ENCODE assay signal across 13 mouse cellular contexts in the genomic region with DNA sequence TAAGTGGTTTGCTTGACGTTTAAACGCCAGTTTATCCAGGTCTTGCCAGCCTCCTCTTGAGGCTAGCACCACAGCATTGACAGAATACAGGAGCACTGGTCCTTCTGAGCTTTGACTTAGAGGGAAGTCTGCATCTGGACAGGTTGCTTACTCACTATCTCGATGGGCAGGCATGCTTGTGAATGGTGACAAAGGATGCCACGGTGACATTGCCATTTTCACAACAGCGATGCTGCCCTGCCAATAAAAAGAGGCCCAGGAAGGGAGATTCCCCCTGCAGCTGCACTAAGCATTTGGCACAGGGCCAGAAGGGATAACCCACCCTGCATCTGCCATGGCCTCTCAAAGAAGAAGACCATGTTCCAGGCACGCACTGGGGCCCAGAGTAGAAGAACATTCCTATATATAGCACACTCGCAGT. TPM values are rescaled to one million over a fixed set of nuclear protein-coding genes. Genes with fewer than 3 reads are reported as not detected.
DNase-seq lines count a peak whose midpoint lies in the region; ATAC-seq and TF ChIP-seq lines count a peak whose summit lies in the region.
"Had no signal": no experiment of that assay in that cellular context is flagged by ENCODE, and none has a peak within 500 bp of the region (broad histone marks: within the 10 kb centered on the region; RNA-seq: fewer than 3 reads in every experiment).

No protein-coding gene starts in this region.

- no peak for ATAC-seq in liver, postnatal 0 days
- ATAC-seq in heart, embryonic 14.5 days (ENCODE audit: insufficient number of reproducible peaks, insufficient read depth, low FRiP score, low read depth), result peak; percentile 45
- peak; percentile 65 for ATAC-seq in limb, embryonic 14.5 days (ENCODE audit: low FRiP score, low read depth)
- ATAC-seq in inflammation-experienced regulatory T-cells, adult 6 months, result no peak
- ATAC-seq: midbrain, embryonic 13.5 days had no signal

- 47% methylated on average over 7 of the region's 7 CpGs for WGBS in liver, postnatal 0 days (ENCODE audit: insufficient replicate concordance)
- WGBS in heart, embryonic 14.5 days, result 20% methylated on average over 7 of the region's 7 CpGs
- WGBS in limb, embryonic 14.5 days, result 63% methylated on average over 7 of the region's 7 CpGs

- no peak overlapping the region for H3K4me3 ChIP-seq in liver, postnatal 0 days (ENCODE audit: low read depth, low read length)
- no peak overlapping the region for H3K4me3 ChIP-seq in heart, embryonic 14.5 days (ENCODE audit: control insufficient read depth in 1 of 2, insufficient read depth in 1 of 2, low read depth in 1 of 2, low read length in 2 of 2)
- H3K4me3 ChIP-seq in limb, embryonic 14.5 days (replicated peaks; ENCODE audit: low read length), result no peak overlapping the region
- H3K4me3 ChIP-seq: midbrain, embryonic 13.5 days; stomach, embryonic 15.5 days had no signal

- no peak overlapping the region for H3K4me2 ChIP-seq in liver, postnatal 0 days (ENCODE audit: low read depth, low read length)
- H3K4me2 ChIP-seq in heart, embryonic 14.5 days (ENCODE audit: low read length), result peak overlapping the region; percentile 37
- H3K4me2 ChIP-seq in limb, embryonic 14.5 days (replicated peaks; ENCODE audit: low read depth, low read length, severe bottlenecking), result no peak overlapping the region
- H3K4me2 ChIP-seq: midbrain, embryonic 13.5 days; stomach, embryonic 15.5 days had no signal

- no peak for TF ChIP-seq EP300 in liver, postnatal 0 days (IDR thresholded peaks at IDR 0.05; ENCODE audit: low read depth)

- no peaks in the 10 kb centered on the region for H3K4me1 ChIP-seq in liver, postnatal 0 days (ENCODE audit: insufficient read depth)
- peaks cover 11 to 30% of the 10 kb centered on the region in 2 experiments; a peak in 3 of 4 replicates for H3K4me1 ChIP-seq in heart, embryonic 14.5 days (ENCODE audit: control insufficient read depth in 2 of 2, insufficient read depth in 2 of 2, low read length in 2 of 2)
- no peaks in the 10 kb centered on the region; the same call in 1 of the 2 replicates for H3K4me1 ChIP-seq in limb, embryonic 14.5 days (ENCODE audit: control insufficient read depth, insufficient read depth, low read length)
- H3K4me1 ChIP-seq: stomach, embryonic 15.5 days had no signal

- no peak for TF ChIP-seq POLR2A in limb, embryonic 14.5 days (IDR thresholded peaks at IDR 0.05; ENCODE audit: borderline replicate concordance, extremely low read depth, insufficient read depth, insufficient read length)

- no peaks in the 10 kb centered on the region for H3K27me3 ChIP-seq in liver, postnatal 0 days (ENCODE audit: insufficient read depth, low read length)
- H3K27me3 ChIP-seq in heart, embryonic 14.5 days (ENCODE audit: control insufficient read depth, insufficient read depth, low read length), result no peaks in the 10 kb centered on the region
- H3K27me3 ChIP-seq in limb, embryonic 14.5 days (ENCODE audit: control insufficient read depth, insufficient read depth, low read length), result no peaks in the 10 kb centered on the region
- H3K27me3 ChIP-seq: midbrain, embryonic 13.5 days; stomach, embryonic 15.5 days had no signal

- no peaks in the 10 kb centered on the region for H3K9me3 ChIP-seq in liver, postnatal 0 days (ENCODE audit: low read length)
- H3K9me3 ChIP-seq in heart, embryonic 14.5 days (ENCODE audit: control insufficient read depth, low read length), result no peaks in the 10 kb centered on the region; the same call in 1 of the 2 replicates
- H3K9me3 ChIP-seq in limb, embryonic 14.5 days (ENCODE audit: control insufficient read depth, low read length), result no peaks in the 10 kb centered on the region
- H3K9me3 ChIP-seq: stomach, embryonic 15.5 days had no signal

- DNase-seq in gastrocnemius, adult 18-20 months (ENCODE audit: low spot score), result peak; percentile 34
- DNase-seq in gastrocnemius, adult 8-10 months (ENCODE audit: low spot score in 2 of 2), result no peak
- DNase-seq in liver, result peak; percentile 10
- no peak for DNase-seq in liver, postnatal 0 days
- peak; percentile 71 for DNase-seq in limb, embryonic 14.5 days (ENCODE audit: low spot score)
- no peak for DNase-seq in urinary bladder, postnatal 4 days (ENCODE audit: low spot score in 2 of 2)
- DNase-seq: kidney, adult 2 months; lung, adult 2 months; right cerebral cortex, postnatal 25 days had no signal

- no peaks in the 10 kb centered on the region for H3K36me3 ChIP-seq in liver, postnatal 0 days (replicated peaks; ENCODE audit: insufficient read depth, low read length)
- no peaks in the 10 kb centered on the region for H3K36me3 ChIP-seq in heart, embryonic 14.5 days (ENCODE audit: control insufficient read depth, insufficient read depth, low read length)
- no peaks in the 10 kb centered on the region for H3K36me3 ChIP-seq in limb, embryonic 14.5 days (ENCODE audit: control insufficient read depth, insufficient read depth, low read length)
- H3K36me3 ChIP-seq: midbrain, embryonic 13.5 days; stomach, embryonic 15.5 days had no signal

- H3K27ac ChIP-seq in liver, postnatal 0 days (ENCODE audit: low read depth), result no peak overlapping the region
- peak overlapping the region; percentile 5 to 65; a peak in 3 of 4 replicates for H3K27ac ChIP-seq in heart, embryonic 14.5 days (replicated peaks in 1 of 2; ENCODE audit: control insufficient read depth in 1 of 2, insufficient read depth in 1 of 2, low read depth in 2 of 2, low read length in 2 of 2)
- H3K27ac ChIP-seq in limb, embryonic 14.5 days (replicated peaks; ENCODE audit: low read depth, low read length), result no peak overlapping the region
- H3K27ac ChIP-seq: midbrain, embryonic 13.5 days; stomach, embryonic 15.5 days had no signal

- TF ChIP-seq CTCF in liver, postnatal 0 days (IDR thresholded peaks at IDR 0.05; ENCODE audit: low read depth), result no peak

- H3K9ac ChIP-seq in liver, postnatal 0 days (replicated peaks), result no peak overlapping the region
- H3K9ac ChIP-seq in heart, embryonic 14.5 days (ENCODE audit: low read length), result no peak overlapping the region
- no peak overlapping the region for H3K9ac ChIP-seq in limb, embryonic 14.5 days (ENCODE audit: low read depth, low read length, severe bottlenecking)
- H3K9ac ChIP-seq: midbrain, embryonic 13.5 days; stomach, embryonic 15.5 days had no signal

RNA-seq across cellular contexts. Expression of a gene that starts 43.4 kb away (rescaled TPM):
- 100 to 1,000 TPM; 299 to 300 TPM for total RNA-seq in gastrocnemius, adult 18-20 months (2021)
- total RNA-seq in gastrocnemius, adult 8-10 months (2022), result 100 to 1,000 TPM; 229 to 309 (median 276) TPM
- 16.0 and 16.9 TPM in 2 replicates for polyA plus RNA-seq in liver, postnatal 0 days (2015; fragmentation: Nextera tagmentation; extraction: Ambion mirVana)
- polyA plus RNA-seq in heart, embryonic 14.5 days (2014; fragmentation: Nextera tagmentation; extraction: Ambion mirVana), result 129 and 130 TPM in 2 replicates
- 109 and 116 TPM in 2 replicates for polyA plus RNA-seq in limb, embryonic 14.5 days (2012; rRNA removed)
- polyA plus RNA-seq in limb, embryonic 14.5 days (2014; fragmentation: Nextera tagmentation; extraction: Ambion mirVana), result 160 and 161 TPM in 2 replicates
- polyA plus RNA-seq in inflammation-experienced regulatory T-cells, adult 6 months (2017; shearing (Covaris generic)), result 10 to 100 TPM; 42.4 to 57.5 (median 51.7) TPM

Comparison
In these comparisons a context has a peak if more than half of its experiments do, and no peak if none do; other contexts are left out.
1. DNase-seq: peak in gastrocnemius, adult 18-20 months (single experiment), liver (single experiment) and limb, embryonic 14.5 days (single experiment); none in gastrocnemius, adult 8-10 months (0 of 2), liver, postnatal 0 days (single experiment) and urinary bladder, postnatal 4 days (0 of 2).
2. ATAC-seq: peak in heart, embryonic 14.5 days (single experiment) and limb, embryonic 14.5 days (single experiment); none in liver, postnatal 0 days (single experiment) and inflammation-experienced regulatory T-cells, adult 6 months (single experiment).
3. H3K27ac ChIP-seq: peak in heart, embryonic 14.5 days (2 of 2); none in liver, postnatal 0 days (single experiment) and limb, embryonic 14.5 days (single experiment).